ENCODE assay signal across 8 mouse cellular contexts in the genomic region with DNA sequence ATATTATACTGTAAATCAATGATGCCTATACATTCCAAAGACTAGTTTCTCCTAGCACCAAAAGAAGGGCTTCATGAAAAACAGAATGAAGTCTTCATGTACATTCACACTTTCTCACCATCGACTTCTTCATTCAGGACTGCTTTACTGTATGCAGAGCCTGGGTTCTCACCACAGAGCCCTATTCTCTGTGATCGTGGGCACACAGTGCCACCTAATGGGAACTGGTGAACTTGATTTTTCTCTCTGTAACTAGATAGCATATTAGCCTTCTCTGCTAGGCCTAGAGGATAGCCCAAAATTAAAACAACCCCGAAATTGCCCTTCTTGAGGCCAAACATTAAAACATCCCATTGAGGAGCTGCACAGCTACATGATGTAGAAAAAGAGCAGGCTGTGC.
DNase-seq lines count a peak whose midpoint lies in the region; ATAC-seq and TF ChIP-seq lines count a peak whose summit lies in the region.

No protein-coding gene starts in this region.

- DNase-seq in kidney, postnatal 0 days (ENCODE audit: low spot score), result peak; percentile 36
- DNase-seq in kidney, adult 11 months, result no peak
- peak; percentile 2 to 11 for DNase-seq in cerebellum, postnatal 36 days
- peak; percentile 46 to 81 for DNase-seq in frontal cortex, postnatal 36 days (ENCODE audit: low spot score in 2 of 2)
- DNase-seq in left cerebral cortex, adult 8-10 months (ENCODE audit: low spot score in 2 of 2), result peak; percentile 4 to 17
- peak; percentile 44 for DNase-seq in right cerebral cortex, postnatal 14 days
- DNase-seq in thymus, postnatal 25 days, result no peak

- H3K9me3 ChIP-seq in kidney, postnatal 0 days (replicated peaks; ENCODE audit: low read length), result no peaks in the 10 kb centered on the region

- no peak overlapping the region for H3K4me3 ChIP-seq in kidney, postnatal 0 days (replicated peaks; ENCODE audit: low read depth, low read length)

- TF ChIP-seq CTCF in kidney, postnatal 0 days (IDR thresholded peaks at IDR 0.05; ENCODE audit: low read depth), result peak; percentile 49; the same call in 1 of the 2 replicates

- no peaks in the 10 kb centered on the region for H3K4me1 ChIP-seq in kidney, postnatal 0 days (replicated peaks; ENCODE audit: insufficient read depth, low read length)

- 38% methylated on average over 3 of the region's 3 CpGs for WGBS in kidney, postnatal 0 days

- no peak overlapping the region for H3K9ac ChIP-seq in kidney, postnatal 0 days (ENCODE audit: low read depth, low read length)

- no peaks in the 10 kb centered on the region for H3K27me3 ChIP-seq in kidney, postnatal 0 days (ENCODE audit: insufficient read depth, low read length)

- no peak for ATAC-seq in kidney, postnatal 0 days (replicated peaks; ENCODE audit: low FRiP score, low read depth)
- no peak for ATAC-seq in erythroid progenitor cell, adult 5-6 weeks (replicated peaks; ENCODE audit: low FRiP score, poor library complexity, severe bottlenecking)

- no peak overlapping the region for H3K27ac ChIP-seq in kidney, postnatal 0 days

- H3K36me3 ChIP-seq in kidney, postnatal 0 days (ENCODE audit: insufficient read depth, low read length), result no peaks in the 10 kb centered on the region

- no peak overlapping the region for H3K4me2 ChIP-seq in kidney, postnatal 0 days (ENCODE audit: low read length)

Comparison
In these comparisons a context has a peak if more than half of its experiments do, and no peak if none do; other contexts are left out.
1. DNase-seq: peak in kidney, postnatal 0 days (single experiment), cerebellum, postnatal 36 days (2 of 2), frontal cortex, postnatal 36 days (2 of 2), left cerebral cortex, adult 8-10 months (2 of 2) and right cerebral cortex, postnatal 14 days (single experiment); none in kidney, adult 11 months (single experiment) and thymus, postnatal 25 days (single experiment).